Mouse (Mus musculus): ENCODE data around the gene Slc22a14.

DNA sequence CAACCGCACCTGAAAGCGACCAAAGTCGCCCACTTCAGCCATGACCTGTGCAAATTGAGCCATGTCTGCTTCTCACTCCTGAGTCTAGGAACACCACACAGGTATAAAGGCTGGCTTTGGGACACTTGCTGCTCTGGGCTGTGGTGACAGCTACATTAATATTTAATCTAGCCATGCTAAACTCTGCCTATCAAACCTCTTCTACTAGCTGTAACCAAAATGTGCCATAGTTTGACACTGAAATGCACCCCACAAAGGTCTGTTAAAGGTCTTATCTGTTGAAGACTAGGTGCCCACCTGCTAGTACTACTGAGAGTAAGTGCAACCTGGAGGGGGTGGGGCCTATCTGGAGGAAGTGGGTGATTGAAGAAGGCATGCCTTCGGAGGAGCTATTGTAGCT lies 156.4 kb downstream of the Slc22a14 start, which contains the start of gene Slc22a13:
- no peak for TF ChIP-seq CTCF (IDR thresholded peaks at IDR 0.05; ENCODE audit: insufficient read depth, low read depth, low read length)
- no peak for TF ChIP-seq POLR2A (IDR thresholded peaks at IDR 0.05; ENCODE audit: insufficient read depth, low read depth, low read length)
